Mouse (Mus musculus) limb, embryonic 11.5 days (tissue): ENCODE results near the gene Pcsk7. TPM values are rescaled to one million over a fixed set of nuclear protein-coding genes. Genes with fewer than 3 reads are reported as not detected.

ENCODE experiments used
- ATAC-seq: fragments of 200-750 bp; cut with Nextera tagmentation; 2 replicates; pipeline ENCODE4 v1.8.0; 2017; ENCODE audit warnings: low read depth; ENCODE audit not compliant: insufficient number of reproducible peaks, low FRiP score, low TSS enrichment
- DNase-seq: peaks from one replicate; pipeline ENCODE4 v3.0.0-alpha.2; 2015; ENCODE audit warnings: low spot score
- H3K27ac ChIP-seq: fragments of 300-500 bp; sonication (generic); replicated peaks from 2 replicates; pipeline ENCODE4 v1.5.1; 2014; ENCODE audit warnings: low read depth, mild to moderate bottlenecking, low read length
- H3K27me3 ChIP-seq: fragments of 300-500 bp; sonication (generic); 2 replicates; pipeline ENCODE4 v1.6.1; 2014; ENCODE audit warnings: mild to moderate bottlenecking, low read length, mixed read lengths; ENCODE audit not compliant: control insufficient read depth, insufficient read depth
- H3K36me3 ChIP-seq: fragments of 300-500 bp; sonication (generic); 2 replicates; pipeline ENCODE4 v1.6.1; 2014; ENCODE audit warnings: mild to moderate bottlenecking, low read length, moderate library complexity, mixed read lengths; ENCODE audit not compliant: control insufficient read depth, insufficient read depth
- H3K4me1 ChIP-seq: fragments of 300-500 bp; sonication (generic); 2 replicates; pipeline ENCODE4 v1.6.1; 2014; ENCODE audit warnings: low read length, mixed read lengths; ENCODE audit not compliant: control insufficient read depth, insufficient read depth
- H3K4me2 ChIP-seq: fragments of 300-500 bp; sonication (generic); 2 replicates; pipeline ENCODE4 v1.6.1; 2014; ENCODE audit warnings: low read depth, mild to moderate bottlenecking, moderate library complexity; ENCODE audit not compliant: severe bottlenecking
- H3K4me3 ChIP-seq: fragments of 300-500 bp; sonication (generic); 2 replicates; pipeline ENCODE4 v1.5.1; 2014; ENCODE audit warnings: low read depth, low read length
- H3K9ac ChIP-seq: fragments of 300-500 bp; sonication (generic); 2 replicates; pipeline ENCODE4 v1.6.1; 2014; ENCODE audit warnings: mild to moderate bottlenecking, low read length
- H3K9me3 ChIP-seq: fragments of 300-500 bp; sonication (generic); 2 replicates; pipeline ENCODE4 v1.6.1; 2016; ENCODE audit warnings: low read length; ENCODE audit not compliant: control insufficient read depth
- WGBS: fragments of 180-500 bp; shearing (Covaris S2); extraction: QIAGEN DNeasy Blood & Tissue Kit; methylation state at CpG from one replicate; pipeline ENCODE4 v1.1.7; 2014; 5-methylcytosine and 5-hydroxymethylcytosine counted together
- polyA plus RNA-seq: library from polyadenylated mRNA; unstranded; fragments of >200 nt; fragmentation: Nextera tagmentation; extraction: Ambion mirVana; gene quantifications from 2 replicates; pipeline ENCODE4 v1.2.1, GENCODE M21; 2014

Pcsk7 gene
- 13.4 and 15.4 TPM in 2 replicates for polyA plus RNA-seq

DNA sequence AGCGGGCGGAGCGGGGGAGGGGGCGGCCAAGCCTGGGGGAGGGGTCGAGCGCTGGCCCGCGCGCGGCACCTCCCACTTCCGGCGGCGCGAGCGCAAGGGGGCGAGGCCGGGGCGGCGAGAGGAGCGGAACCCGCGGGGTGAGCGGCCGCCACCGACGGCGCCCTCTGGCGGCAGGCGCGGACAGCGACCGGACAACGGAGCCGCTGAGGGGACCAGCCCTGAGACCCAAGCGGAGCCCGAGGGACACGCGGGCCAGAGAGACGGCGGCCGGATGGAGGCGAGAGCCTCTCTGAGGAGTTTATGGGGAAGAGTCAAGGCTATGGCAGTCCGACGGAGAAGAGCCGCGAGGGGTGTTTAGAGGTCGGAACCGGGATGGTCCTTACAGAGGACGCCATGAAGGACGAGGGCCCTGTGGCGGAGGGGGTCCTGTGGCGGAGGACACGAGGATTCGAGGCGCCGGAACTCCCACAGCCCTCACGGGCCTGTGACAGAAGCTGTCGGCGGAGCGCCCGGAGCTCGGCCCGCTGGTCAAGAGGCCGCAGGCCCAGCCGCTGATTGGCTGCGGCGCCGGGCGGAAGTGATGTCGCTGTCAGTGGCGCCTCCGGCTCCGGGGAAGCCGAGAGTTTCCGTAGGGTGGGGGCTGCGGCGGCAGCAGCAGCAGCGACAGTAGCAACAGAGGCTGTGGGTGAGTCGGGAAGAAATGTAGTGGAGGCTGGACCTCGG, at the start of gene Pcsk7, which contains the start of gene Rnf214:
Gene Pcsk7, plus strand, starts transcription at position 143 of the 723 bp plus-strand sequence.
Gene Rnf214, minus strand, starts transcription at position 557 of the 723 bp plus-strand sequence.
- H3K36me3 ChIP-seq: peaks cover 5% of the 10 kb centered on the region
- under 1% methylated on average over 65 of the region's 80 CpGs for whole genome bisulfite sequencing
- H3K9me3 ChIP-seq: no peaks in the 10 kb centered on the region
- no peaks in the 10 kb centered on the region for H3K27me3 ChIP-seq
- DNase-seq (peak; percentile 92), ATAC-seq (peak; percentile 91)
- H3K4me1 ChIP-seq: peaks cover 8% of the 10 kb centered on the region; the same call in 1 of the 2 replicates
- H3K4me3 ChIP-seq: peak within 1 kb of the TSS; percentile 88
- peak within 1 kb of the TSS; percentile 82 for H3K27ac ChIP-seq
- H3K4me2 ChIP-seq: peak within 1 kb of the TSS; percentile 80
- H3K9ac ChIP-seq: peak within 1 kb of the TSS; percentile 90

DNA sequence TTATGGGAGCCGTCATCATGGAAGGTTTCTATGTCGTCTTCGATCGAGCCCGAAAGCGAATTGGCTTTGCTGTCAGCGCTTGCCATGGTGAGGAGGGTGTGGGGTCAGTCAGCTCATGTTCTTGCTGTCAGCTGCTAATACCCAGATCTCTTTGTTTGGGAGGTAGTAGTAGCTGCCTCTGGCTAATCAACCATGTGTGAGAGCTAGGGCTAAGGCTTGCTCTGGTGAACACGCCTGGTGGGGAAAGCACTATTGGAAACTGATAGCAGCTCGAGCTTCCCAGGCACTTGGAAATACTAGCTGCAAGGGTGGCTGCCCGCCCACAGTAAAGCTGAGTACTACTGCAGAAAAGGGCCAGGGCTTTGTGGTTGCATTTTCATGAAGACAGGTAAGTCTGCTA, 46.9 kb upstream of the Pcsk7 start:
- H3K27ac ChIP-seq: no peak overlapping the region
- no peaks in the 10 kb centered on the region for H3K4me1 ChIP-seq
- ATAC-seq (no peak), DNase-seq (no peak)
- H3K9me3 ChIP-seq: no peaks in the 10 kb centered on the region
- no peak overlapping the region for H3K4me2 ChIP-seq
- no peak overlapping the region for H3K4me3 ChIP-seq
- 93% methylated on average over 10 of the region's 10 CpGs for WGBS
- peaks cover 25% of the 10 kb centered on the region for H3K36me3 ChIP-seq
- no peak overlapping the region for H3K9ac ChIP-seq
- no peaks in the 10 kb centered on the region for H3K27me3 ChIP-seq

DNA sequence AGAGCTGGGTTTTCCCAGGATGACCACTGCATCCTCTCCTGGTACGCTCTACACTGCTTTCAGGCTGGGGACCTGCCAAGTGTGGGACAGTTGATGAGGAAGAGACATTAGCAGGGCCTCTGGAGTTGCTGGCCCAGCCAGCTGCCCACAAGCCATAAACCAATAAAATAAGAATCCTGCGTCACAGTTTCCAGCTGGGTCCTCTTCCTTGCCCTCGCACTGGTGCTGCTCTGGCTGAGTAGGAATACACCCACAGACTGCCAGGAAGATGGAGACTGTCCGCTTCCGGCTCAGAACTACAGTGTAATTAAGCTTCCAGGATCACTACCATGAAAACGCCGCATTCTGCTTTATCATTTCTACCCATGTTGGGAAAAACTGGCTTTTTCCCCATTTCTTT, 44.5 kb upstream of the Pcsk7 start:
- WGBS: 73% methylated on average over 7 of the region's 7 CpGs

DNA sequence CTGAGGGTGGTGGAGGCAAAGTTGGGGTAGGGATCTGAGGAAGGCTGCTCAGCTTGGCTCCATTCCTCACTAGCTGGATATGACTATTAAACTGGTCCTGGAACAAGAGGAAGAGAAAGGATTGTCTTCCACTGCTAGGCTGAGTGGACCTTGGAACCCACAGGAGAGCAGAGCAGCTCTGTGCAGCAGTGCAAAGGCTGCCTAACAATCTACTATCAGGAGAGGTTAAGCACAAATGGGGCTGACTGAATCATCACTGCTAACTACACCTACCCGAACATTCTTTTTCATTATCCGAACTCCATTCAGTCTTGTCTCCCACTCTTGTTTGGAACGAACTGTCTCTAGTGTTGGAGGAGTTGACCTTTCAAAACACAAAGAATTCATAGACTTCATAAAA, 37.1 kb upstream of the Pcsk7 start:
- Histone ChIP-seq H3K36me3 (peaks cover 21% of the 10 kb centered on the region), H3K27me3 (no peaks in the 10 kb centered on the region)
- WGBS: 95% methylated on average over 3 of the region's 3 CpGs

More for the DNA sequence above, 44.5 kb upstream of the Pcsk7 start:
- Histone ChIP-seq H3K9ac (no peak overlapping the region), H3K9me3 (no peaks in the 10 kb centered on the region), H3K27me3 (no peaks in the 10 kb centered on the region), H3K4me1 (no peaks in the 10 kb centered on the region), H3K27ac (no peak overlapping the region), H3K36me3 (peaks cover 34% of the 10 kb centered on the region), H3K4me3 (no peak overlapping the region), H3K4me2 (no peak overlapping the region)
- ATAC-seq (no peak), DNase-seq (no peak)

DNA sequence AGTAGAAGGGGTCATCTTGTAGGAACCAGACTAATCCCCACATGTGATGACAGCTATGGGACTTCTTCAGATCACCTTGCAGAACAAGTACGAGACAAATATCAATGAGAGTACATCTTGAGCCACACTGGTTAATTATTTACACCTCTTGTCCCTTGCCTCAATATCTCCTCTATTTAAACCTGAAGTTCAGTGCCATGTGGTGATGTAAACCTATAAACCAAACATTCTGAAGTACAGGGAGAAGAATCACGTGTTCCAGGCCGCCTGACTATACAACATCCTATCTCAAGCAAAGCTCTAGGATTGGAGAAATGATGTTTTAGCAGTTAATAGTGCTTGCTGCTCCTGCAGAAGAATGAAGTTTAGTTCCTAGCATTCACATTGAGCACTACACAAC, 36.0 kb upstream of the Pcsk7 start:
- DNase-seq (no peak), ATAC-seq (no peak)
- no peak overlapping the region for H3K4me3 ChIP-seq
- no peak overlapping the region for H3K4me2 ChIP-seq
- WGBS: 94% methylated on average over 3 of the region's 3 CpGs
- H3K9ac ChIP-seq: no peak overlapping the region
- H3K27ac ChIP-seq: no peak overlapping the region
- no peaks in the 10 kb centered on the region for H3K4me1 ChIP-seq
- peaks cover 18% of the 10 kb centered on the region for H3K36me3 ChIP-seq
- no peaks in the 10 kb centered on the region for H3K9me3 ChIP-seq
- H3K27me3 ChIP-seq: no peaks in the 10 kb centered on the region

More for the DNA sequence above, 37.1 kb upstream of the Pcsk7 start:
- no peaks in the 10 kb centered on the region for H3K9me3 ChIP-seq
- H3K27ac ChIP-seq: no peak overlapping the region
- ATAC-seq (no peak), DNase-seq (no peak)
- no peak overlapping the region for H3K4me3 ChIP-seq
- no peaks in the 10 kb centered on the region for H3K4me1 ChIP-seq
- H3K9ac ChIP-seq: no peak overlapping the region
- H3K4me2 ChIP-seq: no peak overlapping the region

DNA sequence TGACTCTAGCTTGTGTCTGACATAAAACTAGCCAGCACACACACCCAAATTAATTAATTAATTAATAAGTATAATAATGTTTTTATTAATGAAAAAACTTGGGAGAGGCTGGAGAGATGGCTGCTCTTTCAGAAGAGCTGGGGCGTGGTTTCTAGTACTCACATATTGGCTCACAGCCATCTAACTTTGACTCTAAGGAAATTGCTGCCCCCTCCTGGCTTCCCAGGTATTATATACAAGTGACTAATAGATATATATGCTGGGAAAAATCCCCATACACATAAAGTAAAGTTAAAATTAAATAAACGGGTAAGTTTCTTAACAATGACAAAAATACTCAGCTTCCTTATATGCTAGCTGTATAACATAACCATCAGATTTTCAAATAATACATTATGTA, 28.4 kb upstream of the Pcsk7 start:
- Histone ChIP-seq H3K4me1 (no peaks in the 10 kb centered on the region), H3K9ac (no peak overlapping the region), H3K9me3 (no peaks in the 10 kb centered on the region), H3K4me3 (no peak overlapping the region), H3K27me3 (no peaks in the 10 kb centered on the region), H3K36me3 (no peaks in the 10 kb centered on the region; the same call in 1 of the 2 replicates), H3K4me2 (no peak overlapping the region), H3K27ac (no peak overlapping the region)
- ATAC-seq (no peak), DNase-seq (no peak)
- WGBS: 86% methylated on average over 2 of the region's 2 CpGs

DNA sequence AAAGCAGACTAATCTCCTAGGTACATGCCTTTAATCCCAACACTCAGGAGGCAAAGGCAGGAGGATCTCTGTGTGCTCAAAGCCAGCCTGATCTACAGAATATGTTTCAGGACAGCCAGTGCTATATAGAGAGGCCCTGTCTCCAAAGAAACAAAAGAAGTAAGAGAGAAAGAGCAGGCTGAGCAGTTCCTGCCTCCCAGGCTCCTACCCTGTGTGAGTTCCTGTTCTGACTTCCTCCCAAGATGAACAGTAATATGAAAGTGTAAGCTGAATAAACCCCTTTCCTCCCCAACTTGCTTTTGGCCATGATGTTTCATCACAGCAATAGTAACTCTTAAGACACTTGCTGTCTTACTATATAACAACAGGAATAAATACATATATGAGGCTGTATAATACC, 12.6 kb upstream of the Pcsk7 start:
- DNase-seq: no peak
- Histone ChIP-seq H3K9me3 (no peaks in the 10 kb centered on the region), H3K4me3 (no peak overlapping the region), H3K27ac (no peak overlapping the region), H3K27me3 (no peaks in the 10 kb centered on the region), H3K4me1 (no peaks in the 10 kb centered on the region), H3K9ac (no peak overlapping the region), H3K4me2 (no peak overlapping the region), H3K36me3 (peaks cover 17% of the 10 kb centered on the region; the same call in 1 of the 2 replicates)
- no peak for ATAC-seq

DNA sequence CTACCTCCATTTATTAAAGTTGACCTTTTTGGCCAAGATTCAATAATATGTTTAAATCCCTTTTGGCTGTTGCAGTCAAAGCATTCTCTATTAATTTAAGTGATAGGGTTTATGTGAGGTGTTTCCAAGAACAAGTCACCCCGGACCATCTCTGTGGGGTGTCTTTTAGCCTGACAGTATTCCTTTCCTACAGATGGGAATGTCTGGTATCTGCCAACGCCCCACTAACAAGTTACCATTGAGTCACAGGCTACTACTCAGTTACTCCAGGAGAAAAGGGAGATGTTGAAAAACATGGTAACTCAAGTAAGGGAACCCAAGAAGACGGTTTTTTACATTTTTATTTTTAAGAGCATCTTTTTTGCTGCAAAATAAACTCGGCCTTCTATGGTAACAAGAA, 1.1 kb upstream of the Pcsk7 start:
- no peaks in the 10 kb centered on the region for H3K9me3 ChIP-seq
- 52% methylated on average over 4 of the region's 4 CpGs for WGBS
- DNase-seq (no peak), ATAC-seq (no peak)
- no peak overlapping the region for H3K27ac ChIP-seq
- H3K4me2 ChIP-seq: peak overlapping the region; percentile 74
- no peak overlapping the region; the same call in 1 of the 2 replicates for H3K9ac ChIP-seq
- peaks cover 8% of the 10 kb centered on the region; the same call in 1 of the 2 replicates for H3K4me1 ChIP-seq
- peak overlapping the region; percentile 88 for H3K4me3 ChIP-seq
- H3K36me3 ChIP-seq: peaks cover 5% of the 10 kb centered on the region
- H3K27me3 ChIP-seq: no peaks in the 10 kb centered on the region
